Mouse (Mus musculus) G1E-ER4 (cell line): ENCODE data around the gene Rrnad1. TPM values are rescaled to one million over a fixed set of nuclear protein-coding genes. Genes with fewer than 3 reads are reported as not detected.

Experiments
- GATA1 ChIP-seq: IDR thresholded peaks from one replicate; pipeline ENCODE4 v1.8.0; 2012; ENCODE audit warnings: low read length, inconsistent platforms
- polyA plus RNA-seq: library from polyadenylated mRNA; stranded (reverse); fragments of >175 nt; gene quantifications from 2 replicates; pipeline ENCODE4 v1.2.3, GENCODE M21; 2012

The Rrnad1 gene
- polyA plus RNA-seq, result 16.3 and 26.0 TPM in 2 replicates

GRCm38 (mm10) chr3:87930078-87930795 is at the start of gene Rrnad1, which contains the start of gene Isg20l2:
Rrnad1 (minus strand) TSS chr3:87930717.
Isg20l2 (plus strand) TSS chr3:87930314.
- TF ChIP-seq GATA1, result no peak

GRCm38 (mm10) chr3:87980085-87980484 is 49.6 kb upstream of the Rrnad1 start:
- no peak for TF ChIP-seq GATA1

- TF ChIP-seq GATA1, result no peak
Observed at GRCm38 (mm10) chr3:87979493-87979892, 49.0 kb upstream of the Rrnad1 start.

GRCm38 (mm10) chr3:87974381-87974987 is 44.0 kb upstream of the Rrnad1 start:
- no peak for TF ChIP-seq GATA1

- TF ChIP-seq GATA1, result no peak
Observed at GRCm38 (mm10) chr3:87973593-87974380, 43.3 kb upstream of the Rrnad1 start.

GRCm38 (mm10) chr3:87972776-87973175 is 42.3 kb upstream of the Rrnad1 start:
- TF ChIP-seq GATA1, result no peak

- TF ChIP-seq GATA1, result no peak
Observed at GRCm38 (mm10) chr3:87972203-87972664, 41.7 kb upstream of the Rrnad1 start.

GRCm38 (mm10) chr3:87971489-87972202 is 41.1 kb upstream of the Rrnad1 start:
- TF ChIP-seq GATA1, result no peak

- TF ChIP-seq GATA1, result no peak
Observed at GRCm38 (mm10) chr3:87970939-87971488, 40.5 kb upstream of the Rrnad1 start, which contains the start of gene Nes. Nes (plus strand) TSS chr3:87971078.

GRCm38 (mm10) chr3:87970184-87970938 is 39.8 kb upstream of the Rrnad1 start:
- no peak for TF ChIP-seq GATA1

- TF ChIP-seq GATA1, result no peak
Observed at GRCm38 (mm10) chr3:87960586-87961191, 30.2 kb upstream of the Rrnad1 start.

GRCm38 (mm10) chr3:87960191-87960585 is 29.7 kb upstream of the Rrnad1 start:
- no peak for TF ChIP-seq GATA1

- TF ChIP-seq GATA1, result no peak
Observed at GRCm38 (mm10) chr3:87959371-87959770, 28.9 kb upstream of the Rrnad1 start.

GRCm38 (mm10) chr3:87958967-87959366 is 28.4 kb upstream of the Rrnad1 start:
- TF ChIP-seq GATA1, result no peak
